Mouse (Mus musculus): ENCODE measurements at regions not wholly inside any gene's neighbourhood (a gene's known extent, or its start where the extent isn't known, plus 50 kb on each side); places are given as distances from the start of the nearest gene placed in this dataset.
"Not testable (repeated sequence)": the region's sequence is repeated elsewhere in the genome, so short reads cannot be mapped to it uniquely, and the experiment has no call there.

DNA sequence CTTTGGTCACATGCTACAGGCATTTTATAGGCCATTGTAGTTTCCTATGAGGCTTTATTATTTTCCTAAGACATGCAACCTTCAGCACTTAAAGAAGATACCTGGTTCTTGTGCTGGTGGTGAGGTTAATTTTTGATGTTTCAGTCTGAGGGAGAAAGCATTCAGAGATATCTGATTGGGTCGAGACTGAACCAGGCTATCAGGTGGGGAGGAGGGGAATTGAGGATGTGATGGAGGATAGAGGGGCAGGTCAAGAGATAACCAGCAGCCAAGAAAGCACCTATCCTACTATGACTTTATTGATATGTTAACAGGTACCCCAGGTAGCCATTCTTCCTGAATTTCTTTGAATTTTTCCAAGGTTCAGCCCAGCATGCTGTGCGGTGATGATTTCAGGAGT is 74.1 kb upstream of the Zfp988 start:
- not testable (repeated sequence) for ATAC-seq

DNA sequence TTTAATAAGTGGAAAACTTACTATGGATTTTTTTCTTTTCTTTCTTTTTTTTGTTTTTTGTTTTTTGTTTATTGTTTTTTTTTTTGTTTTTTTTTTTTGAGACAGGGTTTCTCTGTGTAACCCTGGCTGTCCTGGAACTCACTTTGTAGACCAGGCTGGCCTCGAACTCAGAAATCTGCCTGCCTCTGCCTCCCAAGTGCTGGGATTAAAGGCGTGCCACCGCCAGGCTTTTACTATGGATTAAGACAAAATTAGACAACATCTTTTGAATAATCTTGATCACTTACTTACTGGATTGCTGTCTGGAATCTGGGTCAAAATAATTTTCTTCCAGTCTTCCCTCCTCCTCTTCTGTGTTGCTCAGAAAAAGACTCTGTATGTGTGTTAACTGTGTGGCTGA is 73.7 kb upstream of the Zfp988 start:
- peak; percentile 10 for ATAC-seq

DNA sequence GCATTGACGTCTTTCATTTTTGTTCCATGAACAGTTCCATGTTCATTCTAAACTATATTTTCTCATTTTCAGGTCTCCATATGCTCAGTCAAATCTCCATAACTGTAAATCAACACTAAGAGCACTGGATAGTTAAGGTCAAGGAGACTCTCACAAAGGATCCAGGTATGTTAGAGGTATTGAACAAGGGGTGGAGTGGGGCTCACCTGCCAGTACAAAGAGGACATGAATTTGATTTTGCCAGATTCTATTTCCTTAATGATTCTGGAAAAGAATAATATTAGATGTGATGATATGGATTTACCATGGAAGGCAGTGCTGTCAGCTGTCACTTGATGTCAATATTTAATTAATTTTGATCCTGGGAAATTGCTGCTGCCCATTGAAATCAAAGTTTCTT is 73.2 kb upstream of the Zfp988 start:
- ATAC-seq = not testable (repeated sequence)

DNA sequence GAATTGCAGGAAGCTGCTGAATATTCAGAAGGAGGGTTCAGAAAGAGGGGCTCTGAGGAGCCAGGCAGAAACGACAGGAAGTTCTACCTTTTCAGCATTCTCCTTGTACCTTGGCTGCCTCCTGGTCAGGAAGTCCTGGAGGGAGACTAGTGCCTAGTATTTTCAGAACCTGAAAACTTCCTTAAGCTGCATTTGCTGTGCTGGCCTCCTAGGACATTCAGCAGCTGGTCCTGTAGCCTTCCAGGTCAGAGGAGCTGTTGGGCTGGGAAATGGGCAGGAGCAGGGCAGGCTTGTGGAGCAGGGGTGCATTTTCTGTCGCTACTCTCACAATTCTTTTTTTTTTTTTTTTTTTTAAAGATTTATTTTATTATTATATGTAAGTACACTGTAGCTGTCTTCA is 71.2 kb upstream of the Zfp988 start:
- ATAC-seq = not testable (repeated sequence)

DNA sequence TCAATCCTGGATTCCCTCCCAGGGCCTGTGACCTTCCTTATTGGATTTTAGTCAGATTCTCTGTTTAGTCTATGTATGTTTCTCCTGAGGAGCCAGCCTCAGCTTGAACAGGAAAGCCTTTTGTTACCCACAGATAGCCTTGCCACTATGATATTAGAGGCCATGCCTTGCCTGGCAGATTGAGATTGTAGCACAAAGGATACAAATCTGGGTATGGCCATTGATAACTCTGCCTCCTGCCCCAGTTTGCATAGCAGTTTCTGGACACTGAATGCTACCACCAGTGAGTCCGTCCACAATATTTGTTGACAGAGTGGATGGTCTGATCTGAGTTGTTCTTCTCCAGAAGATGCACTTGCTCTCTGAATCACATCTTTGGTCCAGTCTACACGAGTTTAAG is 70.0 kb upstream of the Zfp988 start:
- not testable (repeated sequence) for ATAC-seq

DNA sequence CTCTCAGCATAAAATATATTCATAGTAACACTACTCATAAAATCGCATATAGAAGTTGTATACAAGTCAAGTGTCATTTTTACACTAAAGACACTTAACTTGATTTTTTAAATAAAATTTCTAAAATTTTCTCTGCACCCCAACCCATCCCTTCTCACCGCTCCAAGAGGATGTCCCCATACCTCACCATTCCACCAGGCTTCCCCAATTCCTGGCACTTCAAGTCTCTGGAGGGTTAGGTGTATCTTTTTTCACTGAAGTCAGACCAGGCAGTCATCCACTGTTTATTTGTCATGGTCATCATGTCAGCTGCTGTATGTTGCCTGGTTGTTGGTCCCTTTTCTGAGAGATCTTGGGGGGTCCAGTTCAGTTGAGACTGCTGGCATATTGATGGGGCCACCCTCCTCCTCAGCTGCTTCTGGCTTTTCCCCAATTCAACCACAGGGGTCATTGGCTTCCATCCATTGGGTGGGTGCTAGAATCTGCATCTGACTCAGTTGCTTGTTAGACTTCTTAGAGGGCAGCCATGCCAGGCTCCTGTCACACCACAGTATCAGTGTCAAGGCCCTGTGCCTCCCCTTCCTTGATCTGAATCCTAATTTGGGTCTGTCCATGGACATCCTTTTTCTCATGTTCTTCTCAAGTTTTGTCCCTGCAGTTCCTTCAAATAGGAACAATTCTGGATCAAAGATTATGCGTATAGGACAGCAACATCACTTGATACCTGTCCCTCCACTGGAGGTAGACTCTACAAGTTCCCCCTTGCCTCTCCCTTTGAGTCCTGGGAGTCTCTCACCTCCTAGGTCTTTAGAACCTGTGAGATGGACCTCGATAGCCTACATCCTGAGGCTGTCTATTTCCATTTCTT is 63.9 kb upstream of the Zfp988 start:
- not testable (repeated sequence) for ATAC-seq

DNA sequence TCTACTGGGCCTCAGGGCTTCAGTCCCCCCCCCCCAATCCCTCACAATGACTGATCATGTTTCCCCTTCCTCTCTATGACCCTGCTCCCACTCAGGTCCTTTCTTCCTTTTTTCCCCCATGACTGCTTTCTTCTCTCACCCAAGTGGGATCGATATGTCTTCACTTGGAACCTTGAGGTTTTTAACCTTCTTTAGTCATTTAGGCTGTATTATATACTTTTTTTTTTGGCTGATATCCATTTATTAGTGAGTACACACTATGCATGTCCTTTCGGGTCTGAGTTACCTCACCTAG is 63.3 kb upstream of the Zfp988 start:
- no peak for ATAC-seq

DNA sequence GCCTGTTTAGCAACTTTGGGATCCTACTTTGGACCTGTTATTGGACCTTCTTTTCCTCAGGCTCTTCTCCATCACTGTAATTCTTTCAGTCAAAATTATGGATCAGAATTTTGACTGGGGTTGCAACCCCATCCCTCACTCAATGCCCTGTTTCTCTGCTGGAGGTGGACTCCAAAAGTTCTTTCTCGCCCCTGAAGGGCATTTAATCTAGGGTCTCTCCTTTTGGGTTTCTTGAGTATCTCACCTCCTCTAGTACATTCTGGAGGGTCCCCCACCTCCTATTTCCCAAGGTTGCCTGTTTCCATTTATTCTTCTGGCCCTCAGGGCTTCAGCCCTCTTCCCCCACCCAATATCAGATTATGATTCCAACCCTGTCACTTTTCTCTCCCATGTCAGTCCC is 56.9 kb upstream of the Zfp988 start:
- ATAC-seq = not testable (repeated sequence)

Data from inflammation-experienced regulatory T-cells, adult 6 months (primary cell).